ENCODE assay signal across 8 mouse cellular contexts in the genomic region with DNA sequence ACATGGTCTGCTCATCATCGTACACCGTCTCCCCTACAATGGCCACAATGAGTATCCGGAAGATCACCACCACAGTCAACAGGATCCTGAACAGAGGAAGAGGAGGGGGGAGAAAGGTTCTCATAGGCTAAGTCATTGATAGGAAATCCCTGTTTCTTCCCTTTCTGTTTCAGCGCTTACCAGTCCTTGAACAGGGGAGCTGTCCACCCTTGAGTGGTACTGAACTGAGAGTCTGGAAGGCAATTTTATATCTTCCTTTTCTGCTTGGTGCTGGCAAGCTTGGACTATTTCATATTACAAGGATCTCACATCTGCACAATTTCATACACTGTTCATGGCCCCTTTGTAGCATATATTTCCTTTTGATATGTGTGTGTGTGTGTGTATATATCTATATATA. TPM values are rescaled to one million over a fixed set of nuclear protein-coding genes. Genes with fewer than 3 reads are reported as not detected.
A peak's percentile ranks its signal among the peaks of the same experiment; 100 is the strongest.
DNase-seq lines count a peak whose midpoint lies in the region; ATAC-seq and TF ChIP-seq lines count a peak whose summit lies in the region.

No protein-coding gene starts in this region.

- 37% methylated on average over 4 of the region's 4 CpGs for WGBS in lung, embryonic 14.5 days
- WGBS in midbrain, embryonic 12.5 days: 50% methylated on average over 4 of the region's 4 CpGs

- no peak for TF ChIP-seq CTCF in lung, embryonic 14.5 days (IDR thresholded peaks at IDR 0.05; ENCODE audit: low read depth)

- no peaks in the 10 kb centered on the region for H3K4me1 ChIP-seq in lung, embryonic 14.5 days (ENCODE audit: insufficient read depth)
- H3K4me1 ChIP-seq in midbrain, embryonic 12.5 days: peaks cover 15% of the 10 kb centered on the region; the same call in 1 of the 2 replicates

- H3K4me3 ChIP-seq in lung, embryonic 14.5 days (ENCODE audit: low read depth, low read length): no peak overlapping the region
- H3K4me3 ChIP-seq in midbrain, embryonic 12.5 days: no peak overlapping the region

- no peak overlapping the region for H3K27ac ChIP-seq in lung, embryonic 14.5 days (ENCODE audit: low read depth)
- H3K27ac ChIP-seq in midbrain, embryonic 12.5 days (replicated peaks): no peak overlapping the region

- H3K36me3 ChIP-seq in lung, embryonic 14.5 days (ENCODE audit: insufficient read depth): no peaks in the 10 kb centered on the region
- H3K36me3 ChIP-seq in midbrain, embryonic 12.5 days: no peaks in the 10 kb centered on the region

- no peak overlapping the region for H3K9ac ChIP-seq in lung, embryonic 14.5 days
- H3K9ac ChIP-seq in midbrain, embryonic 12.5 days (replicated peaks): no peak overlapping the region

- ATAC-seq in lung, embryonic 14.5 days (ENCODE audit: insufficient read depth): no peak; the same call in 1 of the 2 replicates
- ATAC-seq in midbrain, embryonic 12.5 days (ENCODE audit: low FRiP score, low read depth): no peak

- no peak overlapping the region for H3K4me2 ChIP-seq in lung, embryonic 14.5 days
- H3K4me2 ChIP-seq in midbrain, embryonic 12.5 days (replicated peaks): 0 out of 2 replicates have a peak overlapping the region, but pooled peaks have one; percentile 15

- H3K9me3 ChIP-seq in lung, embryonic 14.5 days (ENCODE audit: low read depth, low read length): no peaks in the 10 kb centered on the region
- H3K9me3 ChIP-seq in midbrain, embryonic 12.5 days: no peaks in the 10 kb centered on the region

- DNase-seq in lung, embryonic 14.5 days: peak; percentile 91
- DNase-seq in lung, adult 18-20 months: no peak
- DNase-seq in c-Kit-positive CD71-positive TER-119-positive erythroid progenitor cells, embryonic 14.5 days (ENCODE audit: low spot score): peak; percentile 10
- DNase-seq in hindlimb bud, embryonic 11.5 days (ENCODE audit: extremely low spot score, low read depth, low spot score): peak; percentile 79
- DNase-seq in MN1 (ENCODE audit: low spot score): no peak
- DNase-seq in layer of hippocampus, postnatal 36 days: no peak
- DNase-seq in B cell, adult 2 months: no peak

- peaks cover 36% of the 10 kb centered on the region for H3K27me3 ChIP-seq in lung, embryonic 14.5 days (ENCODE audit: insufficient read depth, low read length)
- peaks cover 37% of the 10 kb centered on the region for H3K27me3 ChIP-seq in midbrain, embryonic 12.5 days

RNA-seq across cellular contexts. Expression of gene Gjd2, which starts 1.6 kb away (rescaled TPM):
- polyA plus RNA-seq in lung, embryonic 14.5 days (2014; fragmentation: Nextera tagmentation; extraction: Ambion mirVana): not detected in 2 replicates
- polyA plus RNA-seq in midbrain, embryonic 12.5 days (2016; fragmentation: Nextera tagmentation; extraction: Ambion mirVana): 2.2 and 2.3 TPM in 2 replicates
- total RNA-seq in layer of hippocampus, postnatal 36 days (2021): 1 to 10 TPM; 5.2 to 6.6 TPM

RNA-seq across cellular contexts. Expression of gene Actc1, which starts 41.5 kb away (rescaled TPM):
- 106 and 243 TPM in 2 replicates for polyA plus RNA-seq in lung, embryonic 14.5 days (2014; fragmentation: Nextera tagmentation; extraction: Ambion mirVana)
- polyA plus RNA-seq in midbrain, embryonic 12.5 days (2016; fragmentation: Nextera tagmentation; extraction: Ambion mirVana): 4.3 and 4.6 TPM in 2 replicates
- total RNA-seq in layer of hippocampus, postnatal 36 days (2021): not detected

Comparison
In these comparisons a context has a peak if more than half of its experiments do, and no peak if none do; other contexts are left out.
1. DNase-seq: peak in lung, embryonic 14.5 days (single experiment), c-Kit-positive CD71-positive TER-119-positive erythroid progenitor cells, embryonic 14.5 days (single experiment) and hindlimb bud, embryonic 11.5 days (single experiment); none in lung, adult 18-20 months (0 of 2), MN1 (single experiment), layer of hippocampus, postnatal 36 days (0 of 2) and B cell, adult 2 months (0 of 2).
2. RNA of gene Actc1, which starts 41.5 kb away (polyA plus RNA-seq): 106 to 243 TPM in lung, embryonic 14.5 days; 4.3 to 4.6 TPM in midbrain, embryonic 12.5 days; every median in the first group is over 10 times any median in the second.